Mouse (Mus musculus) megakaryocyte-erythroid progenitor cell, adult 5 weeks (primary cell): ENCODE measurements around the gene Tbx22. TPM values are rescaled to one million over a fixed set of nuclear protein-coding genes. Genes with fewer than 3 reads are reported as not detected.

Experiments used
- polyA plus RNA-seq: library from polyadenylated mRNA; stranded (reverse); fragments of >175 nt; gene quantifications from 2 replicates; pipeline ENCODE4 v1.2.3, GENCODE M21; 2012

The Tbx22 gene
- not detected in 2 replicates for polyA plus RNA-seq

DNA sequence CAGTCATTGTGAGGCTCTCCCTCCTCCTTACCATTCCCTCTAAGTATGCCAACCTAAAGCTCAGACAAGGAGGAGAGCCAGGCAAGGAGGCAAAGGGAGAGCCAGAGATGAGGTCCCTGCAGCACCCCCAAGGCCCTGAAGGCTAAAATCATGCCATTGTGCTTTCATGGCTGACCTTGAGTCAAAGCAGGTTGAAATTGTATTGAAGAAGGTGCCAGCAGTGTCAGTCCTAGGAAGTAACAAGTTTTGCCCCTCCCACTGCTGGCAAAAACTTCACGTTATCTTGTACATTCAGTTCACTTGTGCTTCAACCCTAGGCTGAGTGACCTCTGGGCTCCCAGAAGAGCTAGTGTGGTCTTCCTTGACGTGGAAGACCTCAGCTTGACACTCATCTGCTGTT, at the start of gene Tbx22:
Gene Tbx22, plus strand, starts transcription at position 301 of the 400 bp plus-strand sequence.

Other genes with a start within 250 kb of the Tbx22 start
- not detected in 2 replicates for gene Tent5d, start 124.6 kb downstream of the Tbx22 start, polyA plus RNA-seq
- gene 2610002M06Rik, start 148.4 kb downstream of the Tbx22 start, polyA plus RNA-seq: 1.9 and 2.3 TPM in 2 replicates